Mouse (Mus musculus): ENCODE data around the gene Tmem218. TPM values are rescaled to one million over a fixed set of nuclear protein-coding genes. Genes with fewer than 3 reads are reported as not detected.

The Tmem218 gene
- polyA plus RNA-seq, 1 experiment from 2014 or later, result 15.8 TPM

- no peak for TF ChIP-seq CTCF (IDR thresholded peaks at IDR 0.05)
- DNase-seq (ENCODE audit: low read depth, low spot score) (no peak), ATAC-seq (no peak)
- ChIA-PET CTCF (interaction anchor here (0.8 to 2.3 kb wide), 20 partner anchors 10 to 260 kb away, joined by 3 to 13 read pairs (median 4); no protein-coding TSS in a partner anchor), POLR2A (no interaction called here)
- in situ Hi-C loops (cut with MboI; ENCODE audit: low pct_unique_long_range_greater_than_20kb), result loop anchor here (5.0 kb wide), 1 partner anchor 263 kb away; no protein-coding TSS in a partner anchor
- no peaks in the 10 kb centered on the region for H3K27me3 ChIP-seq
Measured at GRCm38 (mm10) chr9:37230486-37231195, 22.6 kb downstream of the Tmem218 start.

- ChIA-PET CTCF (no interaction called here), POLR2A (no interaction called here)
- in situ Hi-C loops (cut with MboI; ENCODE audit: low pct_unique_long_range_greater_than_20kb), result loop anchor here (5.0 kb wide), 1 partner anchor 265 kb away; no protein-coding TSS in a partner anchor
- DNase-seq (ENCODE audit: low read depth, low spot score) (no peak), ATAC-seq (no peak)
- no peak for TF ChIP-seq CTCF (IDR thresholded peaks at IDR 0.05)
- no peaks in the 10 kb centered on the region for H3K27me3 ChIP-seq
Measured at GRCm38 (mm10) chr9:37232201-37233195, 24.5 kb downstream of the Tmem218 start.

- DNase-seq (ENCODE audit: low read depth, low spot score) (no peak), ATAC-seq (no peak)
- POLR2A ChIA-PET, result no interaction called here
- no peaks in the 10 kb centered on the region for H3K27me3 ChIP-seq
- no peak for TF ChIP-seq CTCF (IDR thresholded peaks at IDR 0.05)
- CTCF ChIA-PET, result interaction anchor here (1.0 to 1.6 kb wide), 3 partner anchors 9 to 93 kb away, joined by 3 to 4 read pairs (median 3); no protein-coding TSS in a partner anchor
- in situ Hi-C loops (cut with MboI; ENCODE audit: low pct_unique_long_range_greater_than_20kb), result no loop called here
Measured at GRCm38 (mm10) chr9:37235951-37236737, 28.1 kb downstream of the Tmem218 start.

GRCm38 (mm10) chr9:37242764-37243163, 34.7 kb downstream of the Tmem218 start:
- ChIA-PET CTCF (no interaction called here), POLR2A (no interaction called here)
- no peak for TF ChIP-seq CTCF (IDR thresholded peaks at IDR 0.05)
- no peak for ATAC-seq
- DNase-seq (ENCODE audit: low read depth, low spot score), result no peak
- H3K27me3 ChIP-seq, result no peaks in the 10 kb centered on the region
- in situ Hi-C loops (cut with MboI; ENCODE audit: low pct_unique_long_range_greater_than_20kb), result no loop called here

DNA sequence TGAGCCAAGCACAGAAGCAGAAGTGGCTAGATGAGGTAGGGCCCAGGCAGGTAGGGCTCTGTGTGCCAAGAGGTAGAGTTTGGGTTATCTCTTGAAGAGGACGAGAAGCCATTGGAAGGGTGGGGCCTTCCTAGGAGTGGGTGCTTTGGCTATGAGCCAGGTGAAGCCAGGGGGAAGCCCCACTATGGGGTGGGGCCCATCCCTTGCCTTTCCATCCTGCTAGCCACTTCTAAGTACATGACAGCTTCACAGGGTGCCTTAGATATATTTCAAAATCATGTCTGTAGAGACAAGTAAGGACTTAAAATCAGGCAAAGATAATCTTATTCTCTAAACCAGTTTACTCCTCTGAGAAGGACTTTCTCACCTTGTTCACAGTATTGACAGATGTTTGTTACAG, 36.6 kb downstream of the Tmem218 start:
- H3K27me3 ChIP-seq, result no peaks in the 10 kb centered on the region
- CTCF ChIA-PET, result interaction anchor here (2.2 kb wide), 1 partner anchor 15 kb away, joined by 9 read pairs; no protein-coding TSS in a partner anchor
- POLR2A ChIA-PET, result interaction anchor here (0.5 kb wide), 1 partner anchor 9 kb away, joined by 3 read pairs; no protein-coding TSS in a partner anchor
- TF ChIP-seq CTCF (IDR thresholded peaks at IDR 0.05), result no peak
- DNase-seq (ENCODE audit: low read depth, low spot score) (no peak), ATAC-seq (no peak)
- in situ Hi-C loops (cut with MboI; ENCODE audit: low pct_unique_long_range_greater_than_20kb), result no loop called here

DNA sequence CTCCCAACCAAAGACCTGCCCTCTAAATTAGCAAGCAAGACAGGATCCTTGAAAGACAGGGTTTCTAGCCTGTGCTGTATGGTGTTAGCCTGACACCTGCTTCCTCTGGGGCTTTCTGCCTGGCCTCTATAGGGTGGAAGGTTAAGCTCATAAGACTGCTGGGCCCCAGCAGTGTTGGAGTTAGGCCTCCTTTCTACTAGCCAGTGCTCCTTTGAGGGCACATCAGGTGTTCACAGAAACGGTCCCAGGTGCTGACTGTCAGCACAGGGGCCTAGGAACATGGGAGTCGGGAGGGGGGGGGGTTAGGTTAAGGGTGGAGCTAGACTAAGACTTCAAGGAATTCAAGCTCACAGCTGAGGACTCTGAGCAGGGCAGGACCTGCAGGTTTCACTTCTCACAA, 37.4 kb downstream of the Tmem218 start:
- no peak for TF ChIP-seq CTCF (IDR thresholded peaks at IDR 0.05)
- in situ Hi-C loops (cut with MboI; ENCODE audit: low pct_unique_long_range_greater_than_20kb), result no loop called here
- POLR2A ChIA-PET, result no interaction called here
- CTCF ChIA-PET, result interaction anchor here (0.8 to 2.2 kb wide), 3 partner anchors 10 to 16 kb away, joined by 3 to 9 read pairs (median 4); no protein-coding TSS in a partner anchor
- no peak for DNase-seq (ENCODE audit: low read depth, low spot score)
- H3K27me3 ChIP-seq, result no peaks in the 10 kb centered on the region
- ATAC-seq, result no peak

DNA sequence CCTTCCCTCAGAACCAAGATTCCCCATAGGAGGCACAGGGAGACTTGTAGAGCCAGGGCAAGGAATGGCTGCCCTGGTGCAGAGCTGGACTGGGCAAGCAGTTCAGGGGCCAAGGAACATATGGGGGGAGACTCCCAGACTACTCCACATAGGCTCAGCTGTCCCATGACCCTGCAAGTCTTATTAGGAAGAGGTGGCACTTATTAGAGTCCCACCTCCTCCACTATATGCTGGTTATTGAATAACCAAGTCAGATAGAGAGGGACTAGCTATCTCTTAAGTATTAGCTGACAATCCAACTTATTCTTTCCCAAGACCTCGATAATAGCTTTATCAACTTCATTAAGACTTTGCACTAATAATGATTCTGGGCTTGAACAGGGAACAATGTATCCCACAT, 37.8 kb downstream of the Tmem218 start:
- TF ChIP-seq CTCF (IDR thresholded peaks at IDR 0.05), result no peak
- in situ Hi-C loops (cut with MboI; ENCODE audit: low pct_unique_long_range_greater_than_20kb), result no loop called here
- DNase-seq (ENCODE audit: low read depth, low spot score), result no peak
- POLR2A ChIA-PET, result no interaction called here
- no peak for ATAC-seq
- CTCF ChIA-PET, result interaction anchor here (0.8 to 2.2 kb wide), 3 partner anchors 11 to 16 kb away, joined by 3 to 9 read pairs (median 4); no protein-coding TSS in a partner anchor
- no peaks in the 10 kb centered on the region for H3K27me3 ChIP-seq

DNA sequence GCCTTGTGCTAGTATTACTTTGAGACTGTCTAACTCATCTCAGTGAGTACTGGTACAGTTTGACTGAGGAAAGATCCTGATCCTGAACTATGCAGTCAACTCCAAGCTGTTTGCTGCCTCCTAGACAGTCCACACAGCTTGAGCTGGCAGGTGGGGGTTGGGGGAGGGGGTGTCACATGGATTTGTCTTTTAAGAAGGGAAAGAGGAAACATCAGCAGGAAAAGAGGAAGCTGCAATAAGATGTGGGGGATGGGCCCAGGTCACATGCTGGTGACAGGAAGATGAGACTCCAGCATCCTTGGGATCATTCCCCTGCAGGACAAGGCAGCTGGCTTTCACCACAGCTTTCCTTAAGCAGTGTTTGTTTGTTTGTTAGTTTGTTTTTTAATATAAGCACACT, 39.4 kb downstream of the Tmem218 start:
- ATAC-seq, result no peak
- in situ Hi-C loops (cut with MboI; ENCODE audit: low pct_unique_long_range_greater_than_20kb), result no loop called here
- no peak for TF ChIP-seq CTCF (IDR thresholded peaks at IDR 0.05)
- CTCF ChIA-PET, result no interaction called here
- H3K27me3 ChIP-seq, result no peaks in the 10 kb centered on the region
- POLR2A ChIA-PET, result no interaction called here
- DNase-seq (ENCODE audit: low read depth, low spot score), result no peak

- no peaks in the 10 kb centered on the region for H3K27me3 ChIP-seq
- in situ Hi-C loops (cut with MboI; ENCODE audit: low pct_unique_long_range_greater_than_20kb), result no loop called here
- ATAC-seq (no peak), DNase-seq (ENCODE audit: low read depth, low spot score) (no peak)
- POLR2A ChIA-PET, result interaction anchor here (0.6 kb wide), 1 partner anchor 65 kb away, joined by 3 read pairs; no protein-coding TSS in a partner anchor
- CTCF ChIA-PET, result interaction anchor here (1.6 kb wide), 1 partner anchor 80 kb away, joined by 3 read pairs; no protein-coding TSS in a partner anchor
- TF ChIP-seq CTCF (IDR thresholded peaks at IDR 0.05), result no peak
Measured at GRCm38 (mm10) chr9:37248381-37248906, 40.4 kb downstream of the Tmem218 start.

All from Patski (cell line).